Mouse (Mus musculus): ENCODE data around the gene Bcas2.

Bcas2 gene

DNA sequence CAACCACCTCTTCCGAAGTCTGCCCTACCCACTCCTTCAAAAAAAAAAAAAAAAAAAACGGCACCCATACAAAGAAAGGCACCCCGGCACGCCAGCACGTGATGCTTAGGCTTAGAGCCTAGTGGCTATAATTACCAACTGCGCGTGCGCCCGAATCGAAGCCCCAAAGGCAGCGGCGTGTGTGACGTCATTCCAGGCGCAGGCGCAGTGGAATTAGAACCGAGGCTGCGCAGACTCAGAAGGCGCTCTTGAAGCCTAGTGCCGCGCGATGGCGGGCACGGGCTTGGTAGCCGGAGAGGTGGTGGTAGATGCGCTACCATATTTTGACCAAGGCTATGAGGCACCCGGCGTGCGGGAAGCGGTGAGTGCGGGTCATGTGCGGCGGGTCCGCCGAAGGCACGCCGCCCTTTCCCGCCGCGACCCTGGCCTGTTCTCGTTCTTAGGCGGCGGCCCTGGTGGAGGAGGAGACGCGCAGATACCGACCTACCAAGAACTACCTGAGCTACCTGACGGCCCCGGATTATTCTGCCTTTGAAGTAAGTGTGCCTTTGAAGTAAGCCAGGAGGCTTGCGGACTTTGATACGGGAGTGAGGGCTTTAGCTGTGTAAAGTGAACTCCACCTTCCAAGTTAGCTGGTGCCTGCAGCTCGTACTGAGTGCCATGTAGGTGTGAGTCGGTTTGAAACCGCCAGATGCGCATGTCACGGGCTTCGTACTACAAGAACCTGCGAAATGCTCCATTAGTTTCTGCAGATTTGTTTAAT is at the start of gene Bcas2:
Gene Bcas2 (plus strand): TSS at position 151 of the 763 bp plus-strand sequence.
- peak; percentile 96 for DNase-seq (ENCODE audit: low spot score in 2 of 2)

DNA sequence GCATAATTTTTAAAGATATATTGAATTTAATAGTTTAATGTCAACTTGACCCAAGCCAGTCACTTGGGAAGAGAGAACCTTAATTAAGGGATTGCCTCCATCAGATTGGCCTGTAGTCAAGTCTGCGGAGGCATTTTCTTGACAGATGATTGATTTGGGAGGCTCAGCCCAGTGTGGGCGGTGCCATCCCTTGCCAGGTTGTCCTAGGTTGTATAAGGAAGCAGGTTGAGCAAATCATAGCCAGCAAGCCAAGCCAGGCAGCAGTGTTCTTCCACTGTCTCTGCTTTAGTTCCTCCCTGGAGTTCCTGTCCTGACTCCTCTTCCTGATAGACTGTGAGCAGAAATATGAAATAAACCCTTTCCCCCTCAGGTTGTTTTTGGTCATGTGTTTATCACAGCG is 47.8 kb upstream of the Bcas2 start:
- no peak for DNase-seq (ENCODE audit: low spot score in 2 of 2)

DNA sequence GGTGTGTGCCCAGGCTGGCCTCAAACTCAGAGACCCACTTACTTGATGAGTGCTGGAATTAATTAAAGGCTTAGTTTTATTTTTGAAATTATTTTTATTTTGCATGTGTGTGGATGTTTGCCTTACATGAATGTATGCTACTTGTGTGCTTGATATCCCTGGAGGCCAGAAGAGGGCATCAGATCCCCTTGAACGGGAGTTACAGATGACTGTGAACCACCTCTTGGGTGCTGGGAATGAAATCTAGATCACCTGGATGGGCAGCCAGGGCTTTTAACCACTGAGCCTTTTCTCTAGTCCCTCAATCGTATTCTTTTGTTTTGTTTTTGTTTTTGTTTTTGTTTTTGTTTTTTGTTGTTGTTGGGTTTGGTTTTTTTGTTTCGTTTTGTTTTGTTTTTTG is 45.3 kb upstream of the Bcas2 start:
- no peak for DNase-seq (ENCODE audit: low spot score in 2 of 2)

DNA sequence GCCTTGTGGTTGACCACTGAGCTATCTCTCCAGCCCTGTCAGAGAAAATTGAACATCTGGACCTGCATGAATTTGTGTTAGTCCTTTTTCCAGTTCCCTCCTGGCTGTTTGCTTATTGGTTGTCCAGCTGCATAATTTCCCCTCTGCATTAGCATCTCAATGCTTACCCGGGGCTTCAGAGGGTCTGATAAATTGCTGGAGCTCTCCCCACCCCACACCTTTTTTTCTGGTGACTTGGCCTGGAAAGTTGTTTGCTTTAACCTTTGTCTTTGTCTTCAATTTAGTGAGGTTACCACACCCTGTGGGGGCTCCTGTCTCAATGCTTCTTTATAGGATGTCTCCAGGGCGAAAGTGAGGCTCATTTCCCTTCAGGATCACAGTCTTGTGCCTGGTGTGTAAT is 44.3 kb upstream of the Bcas2 start:
- DNase-seq (ENCODE audit: low spot score in 2 of 2) = no peak

DNA sequence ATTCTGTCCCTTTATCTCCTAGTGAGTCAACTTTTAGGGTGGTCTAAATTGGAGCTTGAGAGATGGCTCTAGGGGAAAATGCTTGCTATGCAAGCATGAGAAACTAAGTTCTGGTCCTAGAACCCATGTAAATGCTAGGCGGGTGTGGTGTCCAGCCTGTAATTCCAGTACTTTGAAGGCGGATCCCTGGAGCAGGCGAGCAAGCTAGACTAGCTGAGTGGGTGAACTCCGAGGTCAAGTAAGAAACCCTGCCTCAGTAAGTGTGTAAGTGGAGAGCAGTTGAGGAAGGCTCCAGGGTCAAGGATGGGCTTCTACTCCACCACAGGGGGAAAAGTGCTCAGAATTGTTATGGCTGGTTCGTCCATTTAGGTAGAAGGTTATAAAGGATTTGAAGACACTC is 43.7 kb upstream of the Bcas2 start:
- no peak for DNase-seq (ENCODE audit: low spot score in 2 of 2)

DNA sequence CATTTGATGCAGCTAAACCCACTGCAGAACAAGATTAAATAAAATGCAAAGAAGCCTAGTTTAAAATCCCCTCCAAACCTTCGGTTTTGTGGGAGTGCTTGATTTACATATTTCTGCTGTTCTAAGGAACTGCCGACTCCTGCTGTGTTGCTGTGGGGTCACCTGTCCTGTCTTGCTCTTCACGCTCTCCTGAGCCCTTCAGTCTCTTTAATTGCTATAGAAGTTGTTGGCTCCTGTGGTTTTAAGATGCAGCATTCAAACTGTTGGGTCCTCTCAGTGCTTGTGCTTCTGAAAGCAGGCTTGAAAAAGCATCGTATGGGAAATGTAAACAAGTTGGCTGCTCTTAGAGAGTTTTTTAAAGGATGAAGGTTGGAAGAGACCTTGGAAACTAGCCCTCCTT is 43.2 kb upstream of the Bcas2 start:
- DNase-seq (ENCODE audit: low spot score in 2 of 2) = no peak

DNA sequence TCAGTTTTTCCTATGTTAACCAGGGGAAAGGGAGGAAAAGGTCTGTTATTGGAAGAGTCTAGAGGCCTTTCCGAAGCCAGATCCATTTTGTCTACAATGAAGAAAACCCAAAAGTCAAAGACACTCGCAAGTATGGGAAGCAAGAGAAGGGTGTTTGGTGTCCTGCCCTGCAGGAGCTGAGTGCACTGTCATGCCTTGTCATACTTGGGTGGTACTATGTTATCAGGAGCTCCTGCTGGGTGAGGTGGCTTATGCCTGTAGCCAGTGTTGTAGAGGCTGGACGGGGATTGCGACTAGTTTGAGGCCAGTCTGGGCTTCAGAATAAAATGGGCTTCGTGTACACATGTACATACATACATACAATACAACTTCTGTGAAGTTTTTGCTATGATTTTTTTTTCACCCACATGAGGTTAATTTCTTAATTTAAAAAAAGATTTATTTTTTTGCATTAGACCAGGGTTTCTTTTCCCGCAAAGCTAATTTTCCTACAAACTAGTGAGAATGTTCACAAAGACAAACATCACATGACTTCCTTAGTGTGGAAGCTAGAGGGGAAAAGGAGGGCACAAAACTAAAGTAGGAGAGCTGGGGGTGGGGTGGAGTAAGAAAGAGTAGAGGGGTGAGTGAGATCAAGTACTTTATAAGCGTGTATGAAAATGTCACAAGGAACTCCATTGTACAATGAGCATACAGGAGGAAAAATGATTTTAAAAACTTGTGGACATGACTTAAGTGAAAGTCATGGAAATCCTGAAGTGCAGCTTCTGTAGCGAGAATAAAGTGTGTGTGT is 41.9 kb upstream of the Bcas2 start:
- no peak for DNase-seq (ENCODE audit: low spot score in 2 of 2)

DNA sequence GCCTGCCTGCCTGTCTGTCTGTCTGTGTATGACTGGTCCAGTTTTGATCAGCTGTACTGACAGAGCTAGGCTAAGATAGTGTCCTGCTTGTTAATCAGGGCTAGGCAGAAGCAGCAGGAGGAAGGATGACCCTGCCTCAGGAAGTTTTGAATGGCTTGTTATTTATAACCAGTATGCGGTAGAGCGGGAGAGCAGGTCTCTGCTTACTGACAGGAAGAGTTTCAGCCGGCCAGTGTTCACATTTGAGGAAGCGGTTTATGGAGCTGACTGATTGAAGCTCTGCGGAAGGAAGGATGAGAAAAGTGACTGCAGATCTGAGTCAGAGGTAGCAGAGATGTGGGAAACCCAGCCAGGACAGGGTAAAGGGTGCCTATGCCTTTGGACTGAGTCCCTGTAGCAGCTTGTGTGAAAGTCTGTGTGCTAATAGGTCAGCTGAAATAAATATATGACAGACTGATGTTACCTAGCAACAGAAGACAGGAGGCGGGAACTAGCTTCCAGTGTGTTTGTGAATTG is 41.2 kb upstream of the Bcas2 start:
- DNase-seq (ENCODE audit: low spot score in 2 of 2) = peak in 1 of 2 experiments; percentile 9

DNA sequence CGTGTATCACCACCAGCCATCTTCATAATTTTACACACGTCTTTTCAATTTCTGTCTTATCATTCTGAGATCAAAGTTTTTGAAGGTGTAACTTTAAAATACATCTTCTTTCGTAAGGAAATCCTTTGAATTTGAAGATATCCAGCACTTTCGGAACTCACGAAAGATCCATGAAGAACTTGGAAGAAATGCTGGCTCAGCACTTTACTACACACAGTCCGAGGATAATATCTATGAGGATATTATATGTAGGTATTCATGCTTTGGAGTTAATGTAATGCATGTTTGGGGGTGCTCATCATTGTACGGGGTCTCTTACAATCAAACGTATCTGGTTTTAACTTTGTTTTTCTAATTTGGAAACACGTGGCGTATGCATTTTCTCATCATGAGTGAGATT is 38.4 kb upstream of the Bcas2 start:
- DNase-seq (ENCODE audit: low spot score in 2 of 2) = no peak

DNA sequence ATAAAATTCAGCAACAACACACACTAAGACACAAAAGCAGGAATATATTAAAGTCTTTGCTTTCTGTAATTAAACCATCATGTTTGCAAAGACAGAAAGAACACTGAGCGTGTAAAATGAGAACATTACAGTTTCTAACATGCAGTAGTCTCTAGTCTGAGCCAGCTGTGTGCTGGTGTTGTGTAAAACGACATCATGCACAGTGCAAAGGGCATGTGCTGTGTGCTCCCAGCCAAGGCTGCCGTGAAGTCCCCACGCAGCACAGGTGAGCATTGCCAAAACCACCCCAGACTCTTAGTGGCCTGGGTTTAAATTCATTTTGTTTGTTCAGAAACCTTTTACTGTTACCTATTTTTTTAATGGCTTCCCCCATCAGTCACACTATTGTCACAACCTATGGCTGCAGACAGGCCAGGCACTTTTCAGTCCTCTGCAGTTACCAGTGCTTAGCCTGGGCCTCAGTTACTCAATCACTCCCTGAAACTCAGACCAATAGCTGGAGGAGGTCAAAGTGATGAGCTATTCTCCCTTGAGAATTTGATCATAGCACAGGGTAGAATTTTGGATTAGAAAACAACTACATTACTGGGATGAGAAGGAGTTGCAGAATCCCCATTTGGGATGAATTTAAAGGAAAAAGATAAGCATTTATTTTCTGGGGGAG is 34.9 kb upstream of the Bcas2 start:
- no peak for DNase-seq (ENCODE audit: low spot score in 2 of 2)

DNA sequence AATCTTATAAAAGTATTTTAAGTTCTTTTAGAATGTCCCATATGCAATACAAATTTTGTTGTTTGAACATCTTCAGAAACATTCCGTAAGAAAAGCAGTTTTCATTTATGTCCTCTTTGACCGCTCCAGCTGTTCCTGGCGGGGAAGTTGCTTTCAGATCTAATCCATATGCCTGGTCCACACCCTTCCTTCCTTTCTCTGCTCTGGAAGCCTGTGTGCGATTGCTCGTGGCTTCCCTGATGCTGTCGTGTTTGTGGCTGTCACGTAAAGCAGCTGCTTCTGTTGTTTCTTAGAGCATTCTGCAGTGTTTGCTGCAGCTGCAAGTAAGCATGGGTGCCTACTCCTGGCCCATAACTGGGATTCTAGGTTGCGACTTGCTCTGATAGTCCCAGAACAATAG is 32.4 kb upstream of the Bcas2 start:
- DNase-seq (ENCODE audit: low spot score in 2 of 2) = no peak

DNA sequence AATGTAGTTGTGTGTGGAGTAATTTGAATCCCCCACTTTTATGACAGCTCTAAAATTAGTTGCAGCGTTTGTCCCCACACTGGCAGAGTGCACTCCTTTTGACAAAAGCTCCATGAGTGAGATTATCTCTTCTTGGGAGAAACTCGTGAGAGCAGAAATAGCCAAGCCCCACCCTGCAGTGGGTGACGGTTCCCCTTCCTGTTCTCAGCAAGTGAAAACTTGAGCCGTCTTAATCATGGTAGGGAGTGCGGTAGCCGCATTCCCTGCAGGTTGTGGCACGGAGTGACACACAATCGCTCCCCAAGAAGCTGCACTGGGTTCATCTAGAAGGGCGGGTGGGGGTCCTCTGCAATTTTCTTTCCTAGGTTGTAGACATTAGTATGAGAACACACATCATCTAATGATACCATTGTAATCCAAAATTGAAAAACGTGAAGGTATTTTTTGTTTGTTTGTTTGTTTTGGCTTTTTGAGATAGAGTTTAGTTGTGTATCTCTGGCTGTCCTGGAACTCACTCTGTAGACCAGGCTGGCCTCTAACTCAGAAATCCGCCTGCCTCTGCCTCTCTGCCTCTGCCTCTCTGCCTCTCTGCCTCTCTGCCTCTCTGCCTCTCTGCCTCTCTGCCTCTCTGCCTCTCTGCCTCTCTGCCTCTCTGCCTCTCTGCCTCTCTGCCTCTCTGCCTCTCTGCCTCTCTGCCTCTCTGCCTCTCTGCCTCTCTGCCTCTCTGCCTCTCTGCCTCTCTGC is 31.2 kb upstream of the Bcas2 start:
- peak in 1 of 2 experiments; percentile 64 for DNase-seq (ENCODE audit: low spot score in 2 of 2)

DNA sequence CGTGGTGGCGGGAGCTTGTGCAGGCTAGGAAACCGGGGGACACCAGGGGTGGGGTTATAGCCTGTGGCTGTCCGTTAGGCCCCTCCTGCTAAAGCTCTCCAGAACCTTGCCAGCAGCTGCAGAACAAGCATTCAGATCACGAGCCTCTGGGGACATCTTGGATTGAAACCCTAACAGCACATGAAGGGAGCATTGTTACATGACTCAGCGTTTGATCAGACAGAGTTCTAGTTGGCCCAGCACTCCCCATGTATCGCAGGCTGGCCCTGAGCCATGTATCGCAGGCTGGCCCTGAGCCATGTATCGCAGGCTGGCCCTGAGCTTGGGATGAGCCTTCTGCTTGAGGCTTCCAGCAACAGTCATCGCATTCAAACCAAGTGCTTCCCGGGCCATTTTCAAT is 30.2 kb upstream of the Bcas2 start:
- no peak for DNase-seq (ENCODE audit: low spot score in 2 of 2)

DNA sequence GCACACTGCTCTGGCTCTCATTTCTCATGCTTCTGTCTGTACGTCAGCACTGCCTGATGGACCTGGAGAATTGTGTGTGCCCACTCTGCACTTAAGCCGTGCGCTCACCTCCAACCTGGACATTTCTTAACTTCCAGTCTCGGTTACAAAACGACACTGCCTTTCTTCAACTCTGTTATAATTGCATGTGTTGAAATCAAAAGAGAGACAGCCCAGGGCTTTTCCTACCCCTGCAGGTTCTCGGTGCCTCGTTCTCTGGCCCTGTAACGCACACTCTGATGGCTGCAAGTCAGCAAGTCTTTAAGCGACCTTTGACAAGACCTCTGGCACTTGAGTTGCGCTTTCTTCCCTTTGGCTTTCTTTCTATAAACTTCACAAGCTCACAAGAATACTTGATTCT is 29.1 kb upstream of the Bcas2 start:
- DNase-seq (ENCODE audit: low spot score in 2 of 2) = no peak

DNA sequence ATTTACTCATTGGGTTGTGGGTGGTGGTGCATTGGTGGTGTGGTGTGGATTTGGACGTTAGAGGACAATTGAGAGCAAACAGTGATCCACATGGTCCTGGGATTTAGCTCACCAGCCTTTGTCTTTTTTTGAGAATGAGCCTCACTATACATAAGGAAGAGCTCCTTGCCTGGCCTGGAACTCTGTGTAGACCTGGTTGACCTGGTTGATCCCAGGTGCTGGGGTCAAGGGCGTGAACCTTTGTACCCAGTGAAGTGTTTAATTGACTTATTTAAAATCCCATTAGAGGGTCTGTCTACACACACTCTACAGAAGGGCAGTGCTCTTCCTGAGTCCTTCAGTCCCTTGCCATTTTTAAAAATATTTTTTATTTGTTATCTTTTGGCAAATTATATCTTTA is 26.1 kb upstream of the Bcas2 start:
- DNase-seq (ENCODE audit: low spot score in 2 of 2) = no peak

DNA sequence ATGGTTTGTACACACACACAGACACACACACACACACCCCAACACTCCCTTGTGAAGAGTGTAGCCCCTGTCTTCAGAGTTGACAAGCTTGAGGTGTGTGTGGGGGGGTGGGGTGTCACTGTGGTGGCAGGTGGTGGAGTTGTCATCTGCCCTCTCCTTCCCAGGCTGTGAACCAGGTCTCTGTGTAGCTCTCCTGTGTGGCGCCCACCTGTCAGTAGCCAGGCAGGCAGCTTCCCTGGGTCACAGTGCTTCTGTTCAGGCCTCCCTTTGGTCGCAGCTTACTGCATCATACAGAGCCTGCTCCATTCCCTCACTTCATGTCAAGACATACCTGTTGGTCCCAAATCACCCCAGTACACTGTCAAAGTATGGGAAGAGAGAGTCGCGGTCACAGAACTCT is 25.7 kb upstream of the Bcas2 start:
- no peak for DNase-seq (ENCODE audit: low spot score in 2 of 2)

DNA sequence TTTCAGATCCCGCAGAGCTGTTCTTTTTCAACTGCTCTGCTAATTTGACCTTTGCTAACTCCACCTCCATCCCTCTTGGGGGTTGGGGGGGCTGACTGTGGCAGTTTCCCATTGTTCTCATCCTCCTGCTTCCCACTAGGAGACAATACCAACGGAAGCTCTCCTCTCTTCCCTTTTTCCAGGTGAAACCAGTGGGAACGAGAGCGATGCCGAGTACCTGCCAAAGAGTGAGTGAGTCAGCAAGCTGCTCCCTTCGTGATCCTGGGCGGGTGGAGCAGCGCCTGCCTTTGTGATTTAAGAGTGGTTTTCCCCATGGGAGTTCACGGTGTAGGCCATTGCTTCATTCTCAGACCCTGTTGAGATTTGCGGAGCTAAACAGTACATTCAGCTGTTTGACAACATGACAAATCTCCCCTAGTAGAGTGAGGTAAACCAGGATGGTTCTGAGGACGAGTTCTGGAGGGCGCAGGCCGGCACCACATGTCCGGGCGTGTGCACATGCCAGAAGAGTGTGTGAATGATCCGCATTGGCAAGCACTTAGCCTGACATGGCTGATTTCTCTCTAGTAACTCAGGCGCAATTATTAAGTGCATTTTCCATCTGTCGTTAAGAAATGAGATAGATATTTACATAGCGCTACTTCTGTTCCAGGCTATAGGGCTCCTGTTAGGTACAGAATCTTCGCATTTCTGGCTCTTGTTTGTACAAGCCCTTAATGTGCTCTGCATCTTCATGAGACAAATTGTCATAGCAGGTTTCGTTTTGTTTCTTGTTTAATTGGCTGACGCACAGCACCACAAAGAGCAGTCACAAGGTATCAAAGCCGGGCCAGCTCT is 24.9 kb upstream of the Bcas2 start:
- peak in 1 of 2 experiments; percentile 20 for DNase-seq (ENCODE audit: low spot score in 2 of 2)

DNA sequence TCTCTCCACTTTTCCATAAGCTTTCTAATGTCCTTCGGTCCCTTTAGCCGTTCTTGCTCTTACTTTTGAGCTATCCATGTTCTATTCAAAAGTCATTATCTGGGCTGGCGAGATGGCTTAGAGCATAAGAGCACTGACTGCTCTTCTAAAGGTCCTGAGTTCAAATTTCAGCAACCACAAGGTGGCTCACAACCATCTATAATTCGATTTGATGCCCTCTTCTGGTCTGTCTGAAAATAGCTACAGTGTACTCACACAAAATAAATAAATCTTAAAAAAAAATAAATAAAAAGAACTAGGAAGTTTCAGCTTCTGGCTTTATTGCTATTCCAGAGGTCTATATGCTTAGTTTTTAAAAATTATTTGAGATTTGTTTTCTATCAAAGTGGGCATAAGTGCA is 23.7 kb upstream of the Bcas2 start:
- no peak for DNase-seq (ENCODE audit: low spot score in 2 of 2)

DNA sequence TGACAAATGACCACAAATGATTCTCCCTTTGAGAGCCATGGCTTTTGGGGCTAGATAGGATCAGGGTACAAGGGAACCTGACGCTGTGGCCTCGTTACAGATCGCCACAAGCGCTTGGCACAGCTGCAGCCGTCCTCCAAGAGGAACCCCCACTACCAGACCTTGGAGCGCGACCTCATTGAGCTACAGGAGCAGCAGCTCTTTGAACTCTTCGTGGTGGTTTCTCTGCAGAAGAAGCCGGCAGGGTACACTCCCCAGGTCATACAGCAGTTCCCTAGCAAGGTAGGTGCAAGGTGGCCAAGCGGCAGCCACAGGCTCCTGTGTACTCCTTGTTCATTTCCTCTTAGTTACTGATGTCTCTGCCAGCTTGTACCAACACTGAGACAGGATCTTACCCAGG is 22.5 kb upstream of the Bcas2 start:
- DNase-seq (ENCODE audit: low spot score in 2 of 2) = no peak

DNA sequence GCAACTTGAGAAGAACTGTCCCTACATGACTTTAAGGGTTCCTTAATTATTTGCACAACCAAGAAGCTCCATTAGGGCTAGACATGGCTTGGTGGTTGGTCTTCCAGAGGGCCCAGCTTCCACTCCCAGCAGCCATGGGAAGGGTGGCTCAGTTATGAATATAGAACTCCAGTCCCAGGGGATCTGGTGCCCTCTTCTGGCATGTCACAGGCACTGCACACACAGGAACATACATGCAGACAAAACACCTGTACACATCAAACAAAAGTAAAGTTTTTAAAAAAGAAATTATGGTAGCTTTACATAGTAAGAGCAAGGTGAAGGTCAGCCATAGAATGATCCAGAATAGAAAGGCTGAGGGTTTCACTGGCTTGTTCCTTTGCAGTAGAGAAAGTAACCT is 17.7 kb upstream of the Bcas2 start:
- DNase-seq (ENCODE audit: low spot score in 2 of 2) = no peak

All from urinary bladder, adult 18-20 months (tissue).